Comparison of ENCODE assay signal across 7 mouse cellular contexts in genomic region chrX:58030835-58031670, GRCm38 (mm10). TPM values are rescaled to one million over a fixed set of nuclear protein-coding genes. Genes with fewer than 3 reads are reported as not detected.
DNase-seq lines count a peak whose midpoint lies in the region; ATAC-seq lines count a peak whose summit lies in the region.

No protein-coding gene starts in this region.

- WGBS in embryonic facial prominence, embryonic 11.5 days, result 15% methylated on average over 55 of the region's 56 CpGs
- 20% methylated on average over 56 of the region's 56 CpGs for WGBS in intestine, embryonic 15.5 days
- 22% methylated on average over 55 of the region's 56 CpGs for WGBS in neural tube, embryonic 15.5 days

- peaks cover 42% of the 10 kb centered on the region for H3K9me3 ChIP-seq in megakaryocyte, embryonic 14.5 days
- no peaks in the 10 kb centered on the region for H3K9me3 ChIP-seq in embryonic facial prominence, embryonic 11.5 days (replicated peaks; ENCODE audit: control insufficient read depth, low read length)
- H3K9me3 ChIP-seq in intestine, embryonic 15.5 days, result no peaks in the 10 kb centered on the region
- no peaks in the 10 kb centered on the region for H3K9me3 ChIP-seq in neural tube, embryonic 15.5 days (replicated peaks)

- peak overlapping the region; percentile 64 for H3K4me2 ChIP-seq in embryonic facial prominence, embryonic 11.5 days (ENCODE audit: low read depth, low read length)
- peak overlapping the region; percentile 60 for H3K4me2 ChIP-seq in intestine, embryonic 15.5 days (replicated peaks)
- peak overlapping the region; percentile 58 for H3K4me2 ChIP-seq in neural tube, embryonic 15.5 days

- no peak overlapping the region for H3K27ac ChIP-seq in embryonic facial prominence, embryonic 11.5 days (replicated peaks; ENCODE audit: low read depth, low read length)
- H3K27ac ChIP-seq in intestine, embryonic 15.5 days, result no peak overlapping the region
- H3K27ac ChIP-seq in neural tube, embryonic 15.5 days (replicated peaks), result peak overlapping the region; percentile 81

- DNase-seq in embryonic facial prominence, embryonic 11.5 days (ENCODE audit: low spot score), result no peak
- no peak for DNase-seq in urinary bladder, adult 18-20 months (ENCODE audit: low spot score in 2 of 2)
- DNase-seq in embryo, embryonic 9.5 days (ENCODE audit: extremely low spot score), result no peak

- peaks cover 79% of the 10 kb centered on the region for H3K27me3 ChIP-seq in megakaryocyte, embryonic 14.5 days (replicated peaks)
- peaks cover 10% of the 10 kb centered on the region for H3K27me3 ChIP-seq in embryonic facial prominence, embryonic 11.5 days (ENCODE audit: control insufficient read depth, insufficient read depth, low read length)
- peaks cover 45% of the 10 kb centered on the region for H3K27me3 ChIP-seq in intestine, embryonic 15.5 days (replicated peaks)
- H3K27me3 ChIP-seq in neural tube, embryonic 15.5 days (replicated peaks), result peaks cover 4% of the 10 kb centered on the region; the same call in 1 of the 2 replicates

- peak overlapping the region; percentile 18; the same call in 1 of the 2 replicates for H3K9ac ChIP-seq in embryonic facial prominence, embryonic 11.5 days (replicated peaks; ENCODE audit: low read length)
- no peak overlapping the region for H3K9ac ChIP-seq in intestine, embryonic 15.5 days
- peak overlapping the region; percentile 36 for H3K9ac ChIP-seq in neural tube, embryonic 15.5 days (replicated peaks)

- no peak for ATAC-seq in megakaryocyte, adult 5-6 weeks (ENCODE audit: poor library complexity, severe bottlenecking)
- ATAC-seq in embryonic facial prominence, embryonic 11.5 days (replicated peaks; ENCODE audit: insufficient number of reproducible peaks, low FRiP score, low TSS enrichment, low read depth), result peak; percentile 41; the same call in 1 of the 2 replicates
- peak; percentile 34; the same call in 1 of the 2 replicates for ATAC-seq in intestine, embryonic 15.5 days
- ATAC-seq in neural tube, embryonic 15.5 days (ENCODE audit: low FRiP score), result peak; percentile 43

- peaks cover 20% of the 10 kb centered on the region; the same call in 1 of the 2 replicates for H3K4me1 ChIP-seq in megakaryocyte, embryonic 14.5 days
- no peaks in the 10 kb centered on the region for H3K4me1 ChIP-seq in embryonic facial prominence, embryonic 11.5 days (ENCODE audit: control insufficient read depth, insufficient read depth, low read length)
- H3K4me1 ChIP-seq in intestine, embryonic 15.5 days (replicated peaks), result peaks cover 10% of the 10 kb centered on the region; the same call in 1 of the 2 replicates
- peaks cover 4% of the 10 kb centered on the region; the same call in 1 of the 2 replicates for H3K4me1 ChIP-seq in neural tube, embryonic 15.5 days

- H3K36me3 ChIP-seq in megakaryocyte, embryonic 14.5 days (replicated peaks; ENCODE audit: low read length), result no peaks in the 10 kb centered on the region
- H3K36me3 ChIP-seq in embryonic facial prominence, embryonic 11.5 days (replicated peaks; ENCODE audit: control insufficient read depth, insufficient read depth, low read depth, low read length), result no peaks in the 10 kb centered on the region
- H3K36me3 ChIP-seq in intestine, embryonic 15.5 days, result no peaks in the 10 kb centered on the region
- H3K36me3 ChIP-seq in neural tube, embryonic 15.5 days, result no peaks in the 10 kb centered on the region

- H3K4me3 ChIP-seq in megakaryocyte, embryonic 14.5 days (replicated peaks), result peak overlapping the region; percentile 83
- H3K4me3 ChIP-seq in embryonic facial prominence, embryonic 11.5 days (ENCODE audit: low read depth, low read length), result peak overlapping the region; percentile 30
- peak overlapping the region; percentile 35 for H3K4me3 ChIP-seq in intestine, embryonic 15.5 days (replicated peaks)
- H3K4me3 ChIP-seq in neural tube, embryonic 15.5 days (replicated peaks), result peak overlapping the region; percentile 44

RNA-seq across cellular contexts. Expression of gene Zic3, which starts 8.6 kb away (rescaled TPM):
- polyA plus RNA-seq in megakaryocyte, embryonic 14.5 days (2012; ENCODE audit: insufficient read depth, low replicate concordance), result not detected in 2 replicates
- total RNA-seq in megakaryocyte, adult 5-6 weeks (2015), result not detected in 2 replicates
- total RNA-seq in megakaryocyte, adult 5-6 weeks (2017), result not detected in 2 replicates
- 3.9 and 4.6 TPM in 2 replicates for polyA plus RNA-seq in embryonic facial prominence, embryonic 11.5 days (2014; fragmentation: Nextera tagmentation; extraction: Ambion mirVana)
- not detected in 2 replicates for polyA plus RNA-seq in intestine, embryonic 15.5 days (2015; fragmentation: Nextera tagmentation; extraction: Ambion mirVana)
- 9.6 and 12.9 TPM in 2 replicates for polyA plus RNA-seq in neural tube, embryonic 15.5 days (2015; fragmentation: Nextera tagmentation; extraction: Ambion mirVana)

Comparison
In these comparisons a context has a peak if more than half of its experiments do, and no peak if none do; other contexts are left out.
1. H3K4me3 ChIP-seq: peak in every context shown above with its lines; median percentile 83 in megakaryocyte, embryonic 14.5 days; 44 in neural tube, embryonic 15.5 days; 35 in intestine, embryonic 15.5 days; 30 in embryonic facial prominence, embryonic 11.5 days.